Mouse (Mus musculus): ENCODE measurements around the gene BC107364. TPM values are rescaled to one million over a fixed set of nuclear protein-coding genes. Genes with fewer than 3 reads are reported as not detected.
"Not testable (repeated sequence)": the region's sequence is repeated elsewhere in the genome, so short reads cannot be mapped to it uniquely, and the experiment has no call there.

The BC107364 gene
- polyA plus RNA-seq, 1 experiment from 2014 or later, result not detected

GRCm38 (mm10) chr3:96428941-96429818 is 22.9 kb downstream of the BC107364 start:
- H3K36me3 ChIP-seq (ENCODE audit: control insufficient read depth, insufficient read depth, low read length), result no peaks in the 10 kb centered on the region
- no peak overlapping the region for H3K27ac ChIP-seq (ENCODE audit: low read length)
- no peak overlapping the region for H3K4me3 ChIP-seq (ENCODE audit: low read depth, low read length)
- no peaks in the 10 kb centered on the region for H3K9me3 ChIP-seq (ENCODE audit: control insufficient read depth, low read depth, low read length)
- H3K4me2 ChIP-seq (replicated peaks; ENCODE audit: low read depth, low read length), result no peak overlapping the region
- peak; percentile 74; the same call in 1 of the 2 replicates for ATAC-seq (ENCODE audit: insufficient number of reproducible peaks, insufficient read depth, low FRiP score, low read depth)
- no peaks in the 10 kb centered on the region; the same call in 1 of the 2 replicates for H3K4me1 ChIP-seq (ENCODE audit: control insufficient read depth, insufficient read depth, low read length)
- WGBS, result 81% methylated on average over 13 of the region's 13 CpGs
- H3K9ac ChIP-seq (replicated peaks; ENCODE audit: low read depth, low read length), result no peak overlapping the region
- no peaks in the 10 kb centered on the region for H3K27me3 ChIP-seq (ENCODE audit: control insufficient read depth, insufficient read depth, low read length)

- H3K9ac ChIP-seq (replicated peaks; ENCODE audit: low read depth, low read length), result no peak overlapping the region
- WGBS, result 8% methylated on average over 16 of the region's 16 CpGs
- H3K4me3 ChIP-seq (ENCODE audit: low read depth, low read length), result no peak overlapping the region
- H3K27ac ChIP-seq (ENCODE audit: low read length), result no peak overlapping the region
- H3K4me1 ChIP-seq (ENCODE audit: control insufficient read depth, insufficient read depth, low read length), result no peaks in the 10 kb centered on the region; the same call in 1 of the 2 replicates
- 0 out of 2 replicates have a peak, but pooled peaks have one; percentile 8 for ATAC-seq (ENCODE audit: insufficient number of reproducible peaks, insufficient read depth, low FRiP score, low read depth)
- H3K27me3 ChIP-seq (ENCODE audit: control insufficient read depth, insufficient read depth, low read length), result no peaks in the 10 kb centered on the region
- no peaks in the 10 kb centered on the region for H3K9me3 ChIP-seq (ENCODE audit: control insufficient read depth, low read depth, low read length)
- H3K4me2 ChIP-seq (replicated peaks; ENCODE audit: low read depth, low read length), result peak overlapping the region; percentile 14; the same call in 1 of the 2 replicates
- H3K36me3 ChIP-seq (ENCODE audit: control insufficient read depth, insufficient read depth, low read length), result no peaks in the 10 kb centered on the region
These were observed 24.2 kb downstream of the BC107364 start for GRCm38 (mm10) chr3:96427761-96428462.

- no peak for ATAC-seq (ENCODE audit: insufficient number of reproducible peaks, insufficient read depth, low FRiP score, low read depth)
- Histone ChIP-seq H3K27ac (ENCODE audit: low read length) (no peak overlapping the region), H3K4me2 (replicated peaks; ENCODE audit: low read depth, low read length) (peak overlapping the region; percentile 14; the same call in 1 of the 2 replicates), H3K9ac (replicated peaks; ENCODE audit: low read depth, low read length) (no peak overlapping the region), H3K4me3 (ENCODE audit: low read depth, low read length) (no peak overlapping the region), H3K27me3 (ENCODE audit: control insufficient read depth, insufficient read depth, low read length) (no peaks in the 10 kb centered on the region), H3K9me3 (ENCODE audit: control insufficient read depth, low read depth, low read length) (no peaks in the 10 kb centered on the region), H3K4me1 (ENCODE audit: control insufficient read depth, insufficient read depth, low read length) (no peaks in the 10 kb centered on the region; the same call in 1 of the 2 replicates), H3K36me3 (ENCODE audit: control insufficient read depth, insufficient read depth, low read length) (no peaks in the 10 kb centered on the region)
- WGBS, result 14% methylated on average over 4 of the region's 4 CpGs
These were observed 24.8 kb downstream of the BC107364 start for GRCm38 (mm10) chr3:96427311-96427710.

GRCm38 (mm10) chr3:96426268-96426667 is 25.8 kb downstream of the BC107364 start:
- H3K4me1 ChIP-seq (ENCODE audit: control insufficient read depth, insufficient read depth, low read length), result no peaks in the 10 kb centered on the region; the same call in 1 of the 2 replicates
- WGBS, result 87% methylated on average over 4 of the region's 4 CpGs
- H3K36me3 ChIP-seq (ENCODE audit: control insufficient read depth, insufficient read depth, low read length), result no peaks in the 10 kb centered on the region
- no peaks in the 10 kb centered on the region for H3K27me3 ChIP-seq (ENCODE audit: control insufficient read depth, insufficient read depth, low read length)
- H3K9me3 ChIP-seq (ENCODE audit: control insufficient read depth, low read depth, low read length), result no peaks in the 10 kb centered on the region
- H3K27ac ChIP-seq (ENCODE audit: low read length), result no peak overlapping the region
- H3K9ac ChIP-seq (replicated peaks; ENCODE audit: low read depth, low read length), result no peak overlapping the region
- no peak overlapping the region for H3K4me3 ChIP-seq (ENCODE audit: low read depth, low read length)
- no peak overlapping the region for H3K4me2 ChIP-seq (replicated peaks; ENCODE audit: low read depth, low read length)
- ATAC-seq (ENCODE audit: insufficient number of reproducible peaks, insufficient read depth, low FRiP score, low read depth), result no peak

- H3K9ac ChIP-seq (replicated peaks; ENCODE audit: low read depth, low read length); H3K4me1 ChIP-seq (ENCODE audit: control insufficient read depth, insufficient read depth, low read length); H3K36me3 ChIP-seq (ENCODE audit: control insufficient read depth, insufficient read depth, low read length); H3K9me3 ChIP-seq (ENCODE audit: control insufficient read depth, low read depth, low read length); H3K4me3 ChIP-seq (ENCODE audit: low read depth, low read length); H3K27ac ChIP-seq (ENCODE audit: low read length); ATAC-seq (ENCODE audit: insufficient number of reproducible peaks, insufficient read depth, low FRiP score, low read depth); H3K27me3 ChIP-seq (ENCODE audit: control insufficient read depth, insufficient read depth, low read length); H3K4me2 ChIP-seq (replicated peaks; ENCODE audit: low read depth, low read length): not testable (repeated sequence)
- WGBS, result 4% methylated on average over 4 of the region's 4 CpGs
These were observed 27.7 kb downstream of the BC107364 start for GRCm38 (mm10) chr3:96424447-96424846.

GRCm38 (mm10) chr3:96423889-96424288 is 28.2 kb downstream of the BC107364 start:
- H3K27me3 ChIP-seq (ENCODE audit: control insufficient read depth, insufficient read depth, low read length), result no peaks in the 10 kb centered on the region
- no peak overlapping the region for H3K4me3 ChIP-seq (ENCODE audit: low read depth, low read length)
- no peaks in the 10 kb centered on the region; the same call in 1 of the 2 replicates for H3K4me1 ChIP-seq (ENCODE audit: control insufficient read depth, insufficient read depth, low read length)
- no peak overlapping the region for H3K27ac ChIP-seq (ENCODE audit: low read length)
- H3K4me2 ChIP-seq (replicated peaks; ENCODE audit: low read depth, low read length), result no peak overlapping the region
- ATAC-seq (ENCODE audit: insufficient number of reproducible peaks, insufficient read depth, low FRiP score, low read depth), result no peak
- WGBS, result 18% methylated on average over 9 of the region's 9 CpGs
- H3K9ac ChIP-seq (replicated peaks; ENCODE audit: low read depth, low read length), result no peak overlapping the region
- no peaks in the 10 kb centered on the region for H3K9me3 ChIP-seq (ENCODE audit: control insufficient read depth, low read depth, low read length)
- no peaks in the 10 kb centered on the region for H3K36me3 ChIP-seq (ENCODE audit: control insufficient read depth, insufficient read depth, low read length)

GRCm38 (mm10) chr3:96420796-96421195 is 31.3 kb downstream of the BC107364 start:
- ATAC-seq (ENCODE audit: insufficient number of reproducible peaks, insufficient read depth, low FRiP score, low read depth), result no peak
- Histone ChIP-seq H3K4me2 (replicated peaks; ENCODE audit: low read depth, low read length) (no peak overlapping the region), H3K9ac (replicated peaks; ENCODE audit: low read depth, low read length) (no peak overlapping the region), H3K36me3 (ENCODE audit: control insufficient read depth, insufficient read depth, low read length) (no peaks in the 10 kb centered on the region), H3K9me3 (ENCODE audit: control insufficient read depth, low read depth, low read length) (no peaks in the 10 kb centered on the region), H3K27ac (ENCODE audit: low read length) (no peak overlapping the region), H3K4me3 (ENCODE audit: low read depth, low read length) (no peak overlapping the region), H3K27me3 (ENCODE audit: control insufficient read depth, insufficient read depth, low read length) (no peaks in the 10 kb centered on the region), H3K4me1 (ENCODE audit: control insufficient read depth, insufficient read depth, low read length) (no peaks in the 10 kb centered on the region)
- 39% methylated on average over 3 of the region's 3 CpGs for WGBS

GRCm38 (mm10) chr3:96418902-96419301 is 33.2 kb downstream of the BC107364 start:
- not testable (repeated sequence) for H3K4me3 ChIP-seq (ENCODE audit: low read depth, low read length); H3K9ac ChIP-seq (replicated peaks; ENCODE audit: low read depth, low read length); H3K9me3 ChIP-seq (ENCODE audit: control insufficient read depth, low read depth, low read length); H3K36me3 ChIP-seq (ENCODE audit: control insufficient read depth, insufficient read depth, low read length); H3K4me2 ChIP-seq (replicated peaks; ENCODE audit: low read depth, low read length); H3K27ac ChIP-seq (ENCODE audit: low read length); H3K27me3 ChIP-seq (ENCODE audit: control insufficient read depth, insufficient read depth, low read length); H3K4me1 ChIP-seq (ENCODE audit: control insufficient read depth, insufficient read depth, low read length); ATAC-seq (ENCODE audit: insufficient number of reproducible peaks, insufficient read depth, low FRiP score, low read depth)
- 58% methylated on average over 5 of the region's 5 CpGs for WGBS
